Mouse (Mus musculus) forelimb bud, embryonic 11.5 days (tissue): ENCODE measurements at regions not wholly inside any gene's neighbourhood (a gene's known extent, or its start where the extent isn't known, plus 50 kb on each side); places are given as distances from the start of the nearest gene placed in this dataset.

Experiments used
- DNase-seq: peaks from one replicate; pipeline ENCODE4 v3.0.0-alpha.2; 2012; ENCODE audit warnings: low read depth, low spot score

- no peak for DNase-seq
Measured at GRCm38 (mm10) chr12:109272101-109272500, 180.5 kb upstream of the Dlk1 start.

- DNase-seq: peak; percentile 48
Measured at GRCm38 (mm10) chr12:109314850-109315249, 137.8 kb upstream of the Dlk1 start.

- no peak for DNase-seq
Measured at GRCm38 (mm10) chr12:109325986-109326385, 126.6 kb upstream of the Dlk1 start.

GRCm38 (mm10) chr12:109371327-109371726 is 81.3 kb upstream of the Dlk1 start:
- no peak for DNase-seq

- DNase-seq: no peak
Measured at GRCm38 (mm10) chr12:109385794-109386193, 66.8 kb upstream of the Dlk1 start.

GRCm38 (mm10) chr12:109388791-109389190 is 63.8 kb upstream of the Dlk1 start:
- no peak for DNase-seq

GRCm38 (mm10) chr12:109390388-109390920 is 62.2 kb upstream of the Dlk1 start:
- DNase-seq: no peak

- no peak for DNase-seq
Measured at GRCm38 (mm10) chr12:109390978-109391377, 61.6 kb upstream of the Dlk1 start.

GRCm38 (mm10) chr12:109393326-109393725 is 59.3 kb upstream of the Dlk1 start:
- no peak for DNase-seq

- DNase-seq: peak; percentile 70
Measured at GRCm38 (mm10) chr12:109393795-109394194, 58.8 kb upstream of the Dlk1 start.

- DNase-seq: no peak
Measured at GRCm38 (mm10) chr12:109394396-109394795, 58.2 kb upstream of the Dlk1 start.

- no peak for DNase-seq
Measured at GRCm38 (mm10) chr12:109396614-109397013, 56.0 kb upstream of the Dlk1 start.

- no peak for DNase-seq
Measured at GRCm38 (mm10) chr12:109397175-109398058, 55.2 kb upstream of the Dlk1 start.

GRCm38 (mm10) chr12:109398473-109398872 is 54.1 kb upstream of the Dlk1 start:
- DNase-seq: no peak

- no peak for DNase-seq
Measured at GRCm38 (mm10) chr12:109398951-109399350, 53.7 kb upstream of the Dlk1 start.

GRCm38 (mm10) chr12:109399591-109399990 is 53.0 kb upstream of the Dlk1 start:
- no peak for DNase-seq

- DNase-seq: no peak
Measured at GRCm38 (mm10) chr12:109400041-109400440, 52.6 kb upstream of the Dlk1 start.

- no peak for DNase-seq
Measured at GRCm38 (mm10) chr12:109400936-109401586, 51.6 kb upstream of the Dlk1 start.

- DNase-seq: no peak
Measured at GRCm38 (mm10) chr12:109401696-109402095, 50.9 kb upstream of the Dlk1 start.

- DNase-seq: no peak
Measured at GRCm38 (mm10) chr12:109402226-109402625, 50.4 kb upstream of the Dlk1 start.
